Mouse (Mus musculus) kidney, adult 11 months (tissue): ENCODE results near the gene Eda.

Experiments used
- DNase-seq: peaks from one replicate; pipeline ENCODE4 v3.0.0; 2022

Eda gene

DNA sequence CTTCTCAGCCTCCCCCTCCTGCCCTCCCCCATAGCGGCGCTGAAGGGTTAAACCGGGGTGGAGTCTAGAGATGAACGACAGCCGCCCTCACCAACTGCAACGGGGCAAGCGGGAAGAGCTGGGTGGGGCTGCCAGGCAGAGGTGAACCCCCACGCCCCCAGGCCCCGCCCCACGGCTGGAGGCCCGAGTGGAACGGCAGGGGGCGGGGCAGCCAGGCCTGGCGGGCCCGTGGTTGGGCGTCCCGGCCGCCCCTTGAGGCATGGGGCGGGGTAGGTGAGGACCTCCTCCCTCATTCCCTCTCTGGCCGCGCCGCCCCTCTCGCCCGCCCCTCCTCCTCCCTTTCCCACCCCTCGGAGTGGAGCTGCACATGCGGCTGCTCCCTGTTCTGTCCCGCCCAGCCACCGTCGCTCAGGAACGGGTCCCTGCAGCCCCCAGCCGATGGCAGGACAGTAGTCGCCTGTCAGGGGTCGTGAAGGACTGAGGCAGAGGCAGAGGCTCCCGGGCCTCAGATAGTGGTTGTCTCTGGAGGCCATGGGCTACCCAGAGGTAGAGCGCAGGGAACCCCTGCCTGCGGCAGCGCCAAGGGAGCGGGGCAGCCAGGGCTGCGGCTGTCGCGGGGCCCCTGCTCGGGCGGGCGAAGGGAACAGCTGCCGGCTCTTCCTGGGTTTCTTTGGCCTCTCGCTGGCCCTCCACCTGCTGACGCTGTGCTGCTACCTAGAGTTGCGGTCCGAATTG, at the start of gene Eda:
TSS of gene Eda (plus strand) at position 357 of the 735 bp plus-strand sequence.
- peak; percentile 87 for DNase-seq

DNA sequence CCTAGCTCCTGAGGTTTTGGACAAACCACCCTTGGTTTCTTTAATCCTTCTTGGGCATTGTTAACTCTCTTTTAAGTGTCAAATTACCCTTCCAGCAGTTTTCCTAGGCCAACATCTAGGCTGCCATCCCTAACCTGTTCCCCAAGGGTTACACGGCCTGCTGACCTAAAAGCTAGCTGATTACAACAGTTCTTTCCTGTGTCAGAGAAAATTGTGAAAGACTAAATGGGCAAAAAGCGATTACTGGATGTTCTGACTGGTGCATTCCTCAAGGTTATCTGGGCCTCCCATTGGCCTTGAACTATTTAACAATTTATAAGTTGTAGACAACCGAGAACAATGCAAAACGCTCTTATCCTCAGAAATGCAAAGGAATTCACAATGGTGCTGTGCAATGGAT, 14.4 kb upstream of the Eda start:
- DNase-seq = no peak

DNA sequence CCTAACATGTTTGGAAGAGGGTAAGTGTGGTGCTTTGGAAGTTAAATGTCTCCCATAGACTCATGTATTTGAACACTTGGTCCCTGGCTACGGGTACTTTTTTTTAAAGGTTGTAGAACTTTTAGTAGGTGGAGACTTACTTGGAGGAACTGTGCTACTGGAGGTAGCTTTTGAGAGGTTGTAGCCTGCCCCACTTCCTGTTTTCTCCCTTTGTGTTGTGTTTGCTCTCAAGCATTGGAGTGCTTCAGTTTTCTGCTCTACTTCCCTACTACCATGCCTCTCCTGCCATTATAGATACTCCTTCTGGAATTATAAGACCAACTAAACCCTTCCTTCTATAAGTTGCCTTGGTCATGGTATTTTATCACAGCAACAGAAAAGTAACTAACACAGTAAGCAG, 5.3 kb upstream of the Eda start:
- DNase-seq = no peak

DNA sequence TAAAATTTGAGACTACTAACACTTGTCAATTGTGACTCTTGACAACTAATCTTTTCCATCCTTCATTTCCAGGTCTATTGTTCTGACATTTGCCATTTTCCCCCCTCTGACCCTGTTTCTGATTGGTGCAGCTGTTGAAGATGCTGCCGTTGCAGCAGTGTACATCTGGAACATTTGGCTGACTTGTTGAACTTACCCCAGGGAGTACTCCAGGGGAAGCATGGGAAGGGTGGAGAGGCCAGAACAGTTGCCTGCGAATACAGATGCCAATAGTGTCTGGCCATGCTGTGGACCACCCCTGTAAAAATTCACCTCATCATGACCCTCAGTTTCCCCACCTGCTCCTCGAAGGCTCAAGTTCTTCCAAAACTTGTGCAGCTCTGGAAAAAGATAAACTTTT, 1.0 kb upstream of the Eda start:
- DNase-seq = no peak

DNA sequence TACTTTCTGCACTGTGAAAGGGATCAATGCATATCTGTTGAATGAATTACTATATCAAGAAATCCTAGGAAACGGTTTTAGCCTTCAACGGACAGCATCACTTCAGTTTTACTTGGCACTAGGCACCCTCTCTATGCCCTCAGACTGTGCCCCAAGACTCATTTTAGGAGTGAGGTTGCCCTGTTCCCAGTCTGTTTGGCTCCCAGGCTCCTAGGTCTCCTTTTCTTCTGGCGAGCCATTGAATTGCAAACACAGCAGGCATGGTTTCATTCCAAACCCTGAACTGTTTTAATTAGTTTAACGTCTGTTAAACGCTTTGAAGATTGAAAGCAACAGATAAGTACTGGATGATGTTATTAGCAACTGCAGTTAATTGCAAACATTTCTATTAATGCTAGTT, 603 bp upstream of the Eda start:
- DNase-seq = no peak

DNA sequence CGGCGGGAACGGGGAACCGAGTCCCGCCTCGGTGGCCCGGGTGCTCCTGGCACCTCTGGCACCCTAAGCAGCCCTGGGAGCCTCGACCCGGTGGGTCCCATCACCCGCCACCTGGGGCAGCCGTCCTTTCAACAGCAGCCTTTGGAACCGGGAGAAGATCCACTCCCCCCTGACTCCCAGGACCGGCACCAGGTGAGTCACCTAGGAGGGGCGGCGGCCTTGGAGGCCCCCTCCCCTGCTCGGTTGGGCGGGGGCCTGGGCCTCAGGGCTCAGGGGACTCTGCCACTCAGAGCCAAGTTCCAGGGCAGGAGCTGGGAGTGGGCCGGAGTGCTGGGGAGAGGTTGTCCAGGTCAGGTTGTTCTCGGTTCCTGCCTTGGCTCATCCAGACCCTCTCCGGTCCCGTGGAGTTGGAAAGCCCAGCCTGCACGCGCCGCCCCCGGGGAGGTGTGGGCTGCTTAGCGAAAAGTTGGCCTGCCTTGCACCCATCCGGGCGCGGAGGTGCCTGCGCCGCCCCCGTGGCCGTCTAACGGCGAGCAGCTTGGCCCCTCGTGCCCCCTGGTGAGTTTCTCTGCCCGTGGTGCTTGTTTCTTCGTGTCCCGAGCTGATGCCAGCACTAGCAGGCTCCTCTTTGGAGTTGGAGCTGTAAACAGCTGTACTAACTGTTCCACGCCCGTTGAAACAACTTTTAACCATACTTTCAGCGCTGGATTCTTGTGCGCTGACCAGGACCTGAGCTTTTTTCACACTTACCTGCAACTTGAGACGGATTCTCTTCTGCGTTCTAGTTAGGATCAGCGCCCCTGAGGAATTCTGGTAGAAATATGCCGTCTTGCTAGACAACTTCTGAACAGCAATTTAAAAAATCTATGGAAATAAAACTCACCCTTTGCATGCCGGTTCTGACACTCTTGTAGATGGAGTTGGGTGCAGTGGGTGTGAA, 849 bp downstream of the Eda start:
- DNase-seq = peak; percentile 11

DNA sequence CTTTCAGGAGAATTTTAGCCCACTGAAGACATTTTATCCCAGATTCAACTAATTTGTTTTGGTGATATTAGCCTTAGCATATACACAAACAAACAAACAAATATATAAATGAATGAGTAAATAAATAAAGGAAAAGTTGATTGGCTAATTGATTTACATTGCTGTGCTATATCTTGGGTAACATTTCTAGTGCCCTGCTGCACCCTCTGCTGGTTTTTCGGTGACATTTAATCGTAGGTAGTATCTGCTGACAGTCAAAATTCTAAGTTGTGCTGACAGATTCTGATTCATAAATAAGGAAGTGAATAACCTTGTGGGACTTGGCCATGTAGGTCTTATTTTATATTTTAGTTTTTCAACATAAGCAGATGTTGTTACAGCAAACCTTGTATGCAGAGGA, 2.9 kb downstream of the Eda start:
- DNase-seq = no peak

DNA sequence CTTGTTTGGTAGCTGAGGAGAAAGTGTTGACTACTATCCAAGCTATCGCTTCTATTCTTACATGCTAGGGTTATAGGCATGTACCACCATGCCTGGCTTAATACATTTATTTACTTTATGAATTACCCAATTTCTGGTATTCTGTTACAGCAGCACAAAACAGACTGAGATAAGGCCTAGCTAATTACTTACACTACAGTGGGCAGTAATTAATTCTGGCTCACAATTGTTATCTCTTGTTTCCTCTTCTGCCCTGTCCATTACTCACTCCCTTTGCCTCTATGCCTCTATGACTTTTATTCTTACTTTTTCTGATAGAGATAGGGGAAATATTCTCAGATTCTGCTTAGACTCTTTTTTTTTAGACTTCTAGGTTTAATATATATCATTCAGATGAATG, 18.0 kb downstream of the Eda start:
- no peak for DNase-seq

DNA sequence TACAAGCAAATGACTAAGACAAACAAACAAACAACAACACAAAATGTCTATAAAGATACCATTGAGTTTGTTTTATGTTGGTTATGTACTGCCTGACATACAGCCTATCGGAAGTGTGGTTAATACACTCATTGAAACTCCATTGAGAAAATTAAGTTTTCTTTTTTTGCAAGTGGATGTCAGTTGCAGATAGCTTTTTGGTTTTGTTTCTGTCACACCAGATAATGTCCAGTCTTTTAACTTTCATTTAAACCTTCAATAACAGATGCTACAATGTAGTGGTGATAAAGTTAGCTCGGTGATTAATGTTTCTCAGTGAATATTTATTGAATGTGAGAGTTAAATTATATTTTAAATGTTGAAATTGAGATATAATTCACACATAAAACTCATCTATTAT, 23.9 kb downstream of the Eda start:
- DNase-seq = no peak

DNA sequence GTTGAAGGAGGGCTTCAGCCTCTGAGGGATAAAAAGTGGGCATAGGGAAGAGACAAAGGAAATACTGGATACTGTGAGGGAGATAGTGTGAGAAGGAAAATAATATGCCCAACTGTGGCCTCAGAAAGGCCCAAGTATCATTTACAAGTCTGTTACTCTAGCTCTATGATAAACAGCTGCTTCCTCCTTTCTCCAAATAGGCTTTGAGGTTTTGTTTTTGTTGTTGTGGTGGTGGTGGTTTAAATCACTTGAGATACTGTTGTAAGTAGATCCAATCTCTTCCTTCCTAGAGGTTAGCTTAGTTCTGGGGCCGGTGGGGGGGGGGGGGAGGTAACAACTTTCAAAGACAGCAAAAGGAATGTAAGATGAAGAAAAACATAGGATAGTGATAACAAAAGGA, 143.0 kb downstream of the Eda start:
- no peak for DNase-seq

DNA sequence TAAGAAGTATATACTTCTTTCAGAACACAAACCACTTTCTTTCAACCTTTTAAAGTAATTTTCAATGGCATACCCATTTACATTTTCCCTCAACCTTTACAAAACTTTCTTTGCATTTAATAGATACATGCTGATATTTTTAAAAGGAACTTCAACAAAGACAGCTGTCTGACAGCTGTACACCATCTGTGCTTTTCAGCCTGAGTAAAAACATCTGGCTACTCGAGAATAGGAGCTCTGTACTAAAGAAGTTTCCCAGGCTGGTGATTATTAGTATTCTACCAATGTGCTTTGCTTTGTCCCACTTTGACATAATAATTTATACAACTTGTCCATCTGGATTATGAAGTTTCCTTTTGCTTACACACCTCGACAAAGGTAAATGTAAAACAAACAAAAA, 219.9 kb downstream of the Eda start:
- no peak for DNase-seq

DNA sequence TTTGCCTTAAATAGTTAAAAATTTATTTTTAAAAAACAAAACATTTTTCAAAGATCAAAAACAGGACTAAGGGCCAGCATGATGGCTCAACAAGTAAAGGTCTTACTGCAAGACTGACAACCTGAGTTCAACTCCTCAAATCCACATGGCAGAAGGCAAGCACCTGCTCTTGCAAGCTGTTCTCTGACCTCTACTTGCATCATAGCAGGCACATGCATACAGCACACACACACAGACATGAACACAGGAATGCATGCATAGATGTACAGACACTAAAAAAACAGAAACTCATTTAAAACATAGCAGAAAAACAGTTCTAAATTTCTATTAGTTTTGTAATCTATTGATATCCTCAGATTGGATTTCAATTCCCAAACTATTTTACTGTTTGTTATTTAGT, 338.2 kb downstream of the Eda start:
- DNase-seq = no peak

DNA sequence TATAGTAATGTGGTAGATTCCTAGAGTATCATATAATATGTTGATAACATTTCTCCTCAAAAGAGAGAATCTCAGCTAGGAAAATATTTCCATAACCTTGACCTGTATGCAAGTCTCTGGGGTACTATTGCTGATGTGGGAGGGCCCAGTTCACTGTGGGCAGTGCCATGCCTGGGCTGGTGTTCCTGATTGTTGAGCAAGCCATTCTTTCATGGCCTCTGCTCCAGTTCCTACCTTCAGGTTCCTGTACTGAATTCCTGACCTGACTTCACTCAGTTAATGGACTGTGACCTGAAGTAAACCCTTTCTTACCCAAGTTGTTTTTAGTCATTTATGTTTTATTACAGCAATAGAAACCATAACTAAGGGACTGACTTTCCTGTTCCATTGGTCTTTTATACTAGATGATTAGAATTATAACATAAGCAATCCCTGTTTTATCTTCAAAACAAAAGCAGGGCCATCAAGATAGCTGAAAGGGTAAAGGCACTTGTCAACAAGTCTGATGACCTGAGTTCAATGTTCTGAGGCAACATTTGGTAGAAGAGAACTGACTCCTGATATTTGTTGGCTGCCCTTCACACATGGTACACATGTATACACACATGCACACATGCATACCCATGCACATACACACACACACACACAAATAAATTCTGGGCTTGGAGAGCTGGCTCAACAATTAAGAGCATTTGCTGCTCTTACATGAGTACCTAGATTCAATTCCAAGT, 338.9 kb downstream of the Eda start:
- DNase-seq = no peak

DNA sequence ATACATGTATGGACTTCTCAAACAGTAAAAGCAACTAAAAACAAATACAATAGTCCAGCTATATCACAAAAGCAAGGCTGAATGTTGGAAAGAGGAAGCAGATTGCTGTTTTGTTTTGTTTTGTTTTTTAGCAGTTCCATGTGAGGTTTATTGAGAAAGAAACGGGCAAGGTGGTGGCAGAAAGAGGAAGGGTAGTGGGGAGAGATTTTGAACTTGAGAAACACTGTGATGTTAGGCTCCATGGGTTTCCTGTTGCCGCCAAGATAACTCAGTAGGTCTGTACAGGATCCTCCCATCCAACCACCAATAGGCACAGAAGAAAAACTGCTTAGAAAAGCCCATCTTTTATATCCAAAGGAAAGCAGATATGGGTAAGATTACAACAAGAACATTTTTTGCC, 365.3 kb downstream of the Eda start:
- no peak for DNase-seq

DNA sequence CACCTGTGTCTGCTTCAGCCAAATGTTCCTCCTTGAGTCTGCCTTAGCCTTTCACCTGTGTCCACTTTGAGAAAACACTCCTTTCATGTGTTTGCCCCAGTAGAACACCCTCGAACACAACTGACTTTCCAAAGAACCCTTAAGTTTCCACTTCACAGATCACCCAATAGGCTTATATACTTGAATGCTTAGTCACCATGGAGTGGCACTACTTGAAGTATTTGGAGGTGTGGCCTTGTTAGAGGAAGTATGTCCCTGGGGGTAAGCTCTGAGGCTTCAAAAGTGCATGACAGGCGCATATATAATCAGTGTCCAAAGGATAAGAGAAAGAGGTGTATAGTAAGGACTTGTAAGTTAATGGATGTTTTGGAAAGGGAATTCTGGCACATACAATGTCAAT, 369.0 kb downstream of the Eda start:
- no peak for DNase-seq

DNA sequence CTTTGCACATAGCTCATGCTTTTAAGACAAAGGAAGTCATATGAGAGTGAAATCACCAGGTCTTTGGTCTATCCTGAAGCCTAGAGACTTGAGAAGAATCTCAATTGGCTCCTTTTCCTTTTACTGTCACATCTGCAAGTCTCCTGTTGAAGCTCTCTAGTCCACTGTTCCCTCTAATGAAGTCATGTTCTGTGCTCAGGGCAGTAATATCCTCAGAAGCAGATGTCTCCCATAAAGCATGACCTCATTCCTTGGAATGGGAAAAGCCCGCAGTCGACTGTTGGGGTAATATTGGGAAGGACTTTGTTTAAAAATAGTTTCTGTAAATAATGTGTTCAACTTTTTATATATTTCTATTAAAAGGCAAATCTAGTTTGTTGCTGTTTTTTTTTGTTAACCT, 381.6 kb downstream of the Eda start:
- DNase-seq = no peak

DNA sequence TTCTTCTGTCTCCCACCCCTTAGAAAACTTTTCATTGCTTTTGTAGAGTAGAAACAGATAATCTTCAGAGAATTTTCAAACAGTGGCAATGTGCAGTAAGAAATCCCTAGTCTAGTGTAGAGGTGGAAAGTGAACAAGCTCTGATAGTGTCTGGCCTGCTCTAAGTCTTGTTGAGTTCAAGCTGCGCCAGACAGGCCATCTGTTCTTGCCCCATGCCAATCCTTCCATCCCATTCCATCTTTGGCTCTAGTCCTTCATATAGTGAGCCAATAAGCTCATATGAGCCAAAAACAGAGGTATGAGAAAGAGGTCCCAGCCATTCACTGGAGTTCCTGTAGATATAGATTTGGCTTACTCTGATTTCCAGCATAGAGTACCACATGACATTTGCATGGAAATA, 414.5 kb downstream of the Eda start:
- DNase-seq = no peak

DNA sequence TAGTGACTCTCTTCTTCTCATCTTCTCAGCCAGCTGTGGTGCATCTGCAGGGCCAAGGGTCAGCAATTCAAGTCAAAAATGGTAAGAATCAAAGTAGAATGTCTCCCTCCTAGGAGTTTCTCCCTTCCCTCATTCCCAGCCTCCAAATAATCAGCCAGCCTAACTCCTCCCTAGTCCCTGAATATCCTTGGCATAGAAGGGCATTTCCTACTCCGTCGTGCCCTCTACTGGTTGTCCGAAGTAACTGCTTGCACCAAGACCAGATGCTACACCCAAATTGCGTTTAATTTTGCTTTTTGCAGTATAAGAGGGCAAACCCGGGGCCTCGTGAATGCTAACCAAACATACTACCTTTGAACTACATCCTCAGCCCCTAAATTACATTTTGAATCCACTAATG, 416.9 kb downstream of the Eda start:
- DNase-seq = no peak

DNA sequence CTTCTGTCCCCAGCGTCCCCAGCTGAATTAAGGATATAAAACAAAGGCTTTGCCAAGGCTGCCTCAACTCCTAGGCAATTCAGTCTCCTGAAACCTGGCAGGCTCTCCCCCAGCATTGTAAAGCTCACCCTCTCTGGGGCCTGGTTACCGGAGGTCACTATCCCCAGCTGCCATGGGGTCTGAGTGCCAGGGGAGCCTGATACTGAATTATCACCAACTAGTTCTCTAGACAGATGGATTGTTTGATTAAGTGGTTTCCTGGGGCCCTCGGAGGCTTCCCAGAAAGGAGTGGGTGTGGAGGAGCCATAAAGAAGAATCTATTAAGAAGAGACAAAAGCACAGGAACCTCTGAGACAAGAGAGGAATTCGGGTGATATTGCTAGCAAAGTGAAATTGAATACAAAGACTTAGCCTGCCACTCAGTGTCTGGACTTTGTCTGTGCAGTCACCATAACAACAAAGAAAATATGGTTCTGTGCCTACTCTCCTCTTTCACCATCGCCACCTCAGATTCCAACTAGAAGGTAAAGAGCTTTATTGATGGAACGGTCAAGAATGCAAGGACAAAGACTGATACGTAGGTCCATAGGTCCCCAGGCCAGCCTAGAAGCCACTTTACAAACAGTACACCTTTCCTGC, 418.9 kb downstream of the Eda start:
- DNase-seq = no peak

DNA sequence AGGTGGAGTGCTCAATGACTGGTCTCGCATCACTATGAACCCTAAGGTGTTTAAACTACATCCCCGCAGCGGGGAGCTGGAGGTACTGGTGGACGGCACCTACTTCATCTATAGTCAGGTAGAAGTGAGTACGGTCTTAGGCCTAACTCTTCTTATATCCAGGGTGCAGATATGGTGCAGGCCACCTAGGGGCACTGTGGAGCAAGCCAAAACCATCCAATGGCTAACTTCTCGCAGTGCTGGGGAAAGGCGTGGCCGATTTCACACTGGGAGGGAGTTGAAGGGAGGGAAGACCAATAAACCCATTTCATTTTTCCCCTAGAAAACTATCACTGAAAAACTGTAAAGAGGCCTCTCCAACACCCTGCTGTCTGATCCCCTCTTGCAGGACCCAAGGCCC, 419.6 kb downstream of the Eda start:
- no peak for DNase-seq

DNA sequence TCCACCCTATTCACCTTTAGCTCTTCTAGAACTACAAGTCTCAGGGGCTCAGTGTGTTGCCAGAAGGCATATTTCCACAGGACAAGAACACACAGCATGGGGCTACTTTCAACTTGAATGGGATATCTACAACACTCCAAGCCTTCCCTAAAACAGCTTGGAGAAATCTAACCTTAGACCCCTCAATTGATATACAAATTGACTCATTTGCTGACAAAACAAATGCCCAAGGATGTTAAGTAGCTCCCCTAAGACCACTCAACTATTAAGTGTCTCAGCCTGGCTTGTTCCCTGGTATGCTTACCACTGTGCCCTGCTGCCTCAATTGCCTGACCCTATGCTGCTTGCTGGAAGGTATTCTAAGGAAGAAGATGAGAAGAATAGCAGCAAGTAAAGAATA, 425.5 kb downstream of the Eda start:
- no peak for DNase-seq

DNA sequence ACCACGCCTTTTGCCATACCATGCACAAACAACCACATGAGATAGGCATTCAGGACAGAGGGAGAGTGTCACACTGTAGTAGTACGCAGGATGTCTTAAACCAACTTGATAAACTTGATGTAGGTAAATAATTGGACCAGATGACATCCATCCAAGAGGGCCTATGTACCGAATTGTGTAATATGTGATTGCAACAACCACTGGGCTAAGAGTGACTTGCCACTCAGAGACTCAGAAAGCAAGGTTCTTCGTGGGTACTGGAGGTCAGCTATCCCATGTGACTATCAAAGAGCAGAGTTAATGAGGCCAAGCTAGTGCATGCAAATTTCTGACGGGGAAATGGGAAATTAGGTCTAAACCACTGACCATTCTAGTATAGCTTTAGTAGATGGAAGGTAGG, 426.3 kb downstream of the Eda start:
- DNase-seq = no peak

DNA sequence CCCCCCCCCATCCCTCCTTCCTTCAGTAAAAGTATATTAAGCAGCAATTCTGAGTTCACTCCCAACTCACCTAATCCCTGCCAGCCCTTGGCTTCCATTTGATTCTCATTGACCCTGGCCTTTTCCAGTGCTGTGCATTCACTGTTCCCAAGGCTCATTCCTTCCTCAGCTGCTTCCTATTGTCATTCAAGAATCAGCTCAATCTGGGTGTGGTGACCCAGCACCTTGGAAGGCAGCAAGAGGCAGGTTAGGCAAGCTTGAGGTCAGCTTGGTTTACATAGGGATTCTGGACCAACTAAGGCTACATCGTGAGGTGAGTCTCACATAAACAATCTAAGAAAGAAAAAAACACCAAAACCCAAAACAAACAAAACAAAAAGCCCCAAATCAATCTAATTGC, 433.8 kb downstream of the Eda start:
- DNase-seq = no peak
